Mouse (Mus musculus) layer of hippocampus, postnatal 36 days (tissue): ENCODE measurements around the gene Rere. TPM values are rescaled to one million over a fixed set of nuclear protein-coding genes. Genes with fewer than 3 reads are reported as not detected.

Experiments used
- DNase-seq, 2 experiments: peaks; one replicate each; pipeline ENCODE4 v3.0.0; 2022
- total RNA-seq, 2 experiments: library from RNA; stranded (reverse); gene quantifications; 2 replicates each; pipeline ENCODE4 v1.2.3; 2021

Gene Rere
- total RNA-seq, 2 experiments from 2014 or later, result 114 to 152 TPM

DNA sequence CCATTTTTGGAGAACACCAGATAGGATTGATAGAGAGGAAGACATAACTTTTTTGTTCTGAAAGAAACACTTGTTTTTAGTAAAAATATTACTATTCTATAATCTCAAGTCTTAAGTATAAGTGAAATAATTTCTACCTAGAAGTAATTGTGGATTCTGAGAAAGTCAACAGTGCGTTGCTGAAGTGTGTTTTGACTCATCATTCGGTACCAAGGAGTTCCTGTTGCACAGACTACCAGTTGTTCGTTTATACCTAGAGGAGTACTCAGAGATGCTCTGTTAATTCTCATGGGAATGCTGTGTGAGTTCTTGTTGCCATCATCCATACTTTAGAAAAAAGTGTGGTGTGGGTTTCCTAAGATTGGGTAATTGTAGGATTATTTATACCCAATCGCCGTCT, 154.1 kb downstream of the Rere start:
- no peak for DNase-seq

DNA sequence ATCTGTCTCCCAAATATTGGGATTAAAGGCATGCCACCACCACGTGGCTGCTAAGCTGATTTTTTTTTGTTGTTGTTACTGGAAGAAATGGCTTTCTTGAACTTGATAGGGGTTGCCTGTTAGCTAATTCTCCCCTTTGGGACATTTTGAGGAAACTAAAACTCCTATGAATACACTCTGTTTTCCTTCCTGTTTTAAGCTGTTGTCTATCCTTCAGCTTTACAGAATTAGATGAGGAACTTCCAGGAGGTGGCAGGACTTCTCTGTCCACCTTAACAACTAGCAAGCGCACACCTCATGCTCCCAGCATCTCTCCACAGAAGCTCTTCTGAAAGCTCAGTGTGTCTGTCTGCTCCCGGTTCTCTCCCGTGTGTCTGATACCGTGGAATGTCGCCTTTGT, 157.2 kb downstream of the Rere start:
- DNase-seq, result no peak

DNA sequence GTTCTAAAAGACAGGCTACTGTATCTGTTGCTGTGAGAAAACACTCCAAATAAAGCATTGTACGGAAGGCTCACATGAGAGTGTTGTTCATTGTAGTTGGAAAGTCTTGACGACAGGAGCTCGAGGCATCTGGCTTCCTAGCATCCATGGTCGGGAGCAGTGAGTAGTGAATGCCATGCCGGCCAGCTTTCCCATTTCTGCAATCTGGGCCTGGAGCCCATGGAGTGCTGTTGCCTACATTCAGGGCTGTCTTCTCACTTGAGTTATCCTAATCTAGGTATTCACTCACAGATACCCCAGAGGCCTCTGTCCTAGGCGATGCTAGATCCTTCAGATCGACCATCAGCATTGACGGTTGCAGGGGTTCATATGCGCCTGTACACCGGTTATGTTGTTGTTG, 160.5 kb downstream of the Rere start:
- peak; percentile 37 to 42 for DNase-seq

DNA sequence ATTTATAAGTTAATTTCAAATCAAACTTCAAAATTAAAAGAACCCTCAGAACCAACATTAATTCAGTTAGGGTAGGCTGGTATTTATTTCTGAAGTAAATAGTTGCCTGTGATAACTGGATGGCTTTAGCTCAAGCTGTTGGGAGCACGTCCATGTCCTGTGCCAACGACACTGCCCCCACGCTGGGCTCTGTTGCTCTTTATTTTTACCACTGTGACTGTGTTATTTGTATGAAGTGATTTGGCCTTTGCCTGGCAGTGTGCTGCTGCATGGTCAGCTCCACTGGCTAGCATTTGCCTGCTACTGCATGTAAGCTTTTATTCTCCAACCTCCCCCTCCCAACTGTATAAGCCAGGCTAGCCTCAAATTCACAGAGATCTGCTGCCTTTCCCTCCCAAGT, 162.6 kb downstream of the Rere start:
- no peak for DNase-seq

DNA sequence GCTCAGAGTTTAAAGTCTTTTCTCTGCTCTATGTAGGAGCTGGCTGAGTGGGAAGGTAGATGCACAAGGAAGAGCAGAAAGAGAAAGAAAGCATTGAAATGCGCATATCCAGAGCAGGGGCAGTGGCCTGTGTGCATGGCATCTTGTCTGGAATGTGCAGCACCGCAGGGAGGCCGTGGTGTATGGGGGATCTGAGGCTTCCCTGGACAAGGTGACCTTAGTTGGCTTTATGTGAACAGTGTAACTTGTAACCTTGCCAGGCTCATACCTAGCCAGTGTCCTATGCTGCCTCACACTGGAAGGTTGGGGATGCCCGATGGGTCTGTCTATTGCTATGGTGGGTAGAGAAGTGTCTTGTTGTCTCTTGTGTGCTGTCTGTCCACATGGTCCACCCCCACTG, 165.2 kb downstream of the Rere start:
- no peak for DNase-seq

DNA sequence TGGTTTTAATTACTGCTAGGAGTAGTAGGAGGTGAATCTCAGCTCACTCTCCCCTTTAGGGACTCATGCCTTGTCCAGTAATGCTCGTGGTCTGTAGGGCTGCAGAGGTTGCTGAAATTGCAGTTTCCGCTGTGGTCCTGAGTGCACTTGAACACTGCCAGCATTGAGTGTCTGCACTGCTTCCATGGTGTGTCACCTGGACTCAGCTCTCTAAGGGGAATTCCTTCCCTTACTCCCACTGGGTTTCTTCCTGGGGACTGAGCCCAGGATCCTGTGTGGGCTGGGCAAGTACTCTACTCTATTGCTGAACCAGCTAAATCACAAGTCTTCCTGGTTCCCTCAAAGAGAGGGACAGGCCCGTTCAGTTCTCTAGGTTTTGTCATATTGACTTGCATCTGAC, 166.1 kb downstream of the Rere start:
- DNase-seq, result no peak

DNA sequence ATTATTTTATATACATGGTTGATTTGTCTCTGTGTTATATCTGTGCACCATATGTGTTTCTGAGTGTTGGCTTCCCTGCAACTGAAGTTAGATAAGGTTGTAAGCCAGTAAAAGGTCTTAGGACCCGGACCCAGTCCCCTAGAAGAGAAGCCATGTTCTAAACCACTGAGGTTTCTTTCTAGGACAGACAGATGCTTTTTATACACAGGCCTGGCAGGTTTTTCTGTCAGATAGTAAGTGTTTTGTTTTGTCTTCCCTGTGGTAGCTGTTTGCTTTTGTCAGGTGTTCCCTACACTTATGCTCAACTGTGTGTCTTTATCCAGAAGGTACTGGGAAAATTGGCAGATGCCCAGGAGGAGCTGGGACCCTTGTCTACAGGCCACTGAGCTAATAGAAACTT, 167.0 kb downstream of the Rere start:
- DNase-seq, result no peak

DNA sequence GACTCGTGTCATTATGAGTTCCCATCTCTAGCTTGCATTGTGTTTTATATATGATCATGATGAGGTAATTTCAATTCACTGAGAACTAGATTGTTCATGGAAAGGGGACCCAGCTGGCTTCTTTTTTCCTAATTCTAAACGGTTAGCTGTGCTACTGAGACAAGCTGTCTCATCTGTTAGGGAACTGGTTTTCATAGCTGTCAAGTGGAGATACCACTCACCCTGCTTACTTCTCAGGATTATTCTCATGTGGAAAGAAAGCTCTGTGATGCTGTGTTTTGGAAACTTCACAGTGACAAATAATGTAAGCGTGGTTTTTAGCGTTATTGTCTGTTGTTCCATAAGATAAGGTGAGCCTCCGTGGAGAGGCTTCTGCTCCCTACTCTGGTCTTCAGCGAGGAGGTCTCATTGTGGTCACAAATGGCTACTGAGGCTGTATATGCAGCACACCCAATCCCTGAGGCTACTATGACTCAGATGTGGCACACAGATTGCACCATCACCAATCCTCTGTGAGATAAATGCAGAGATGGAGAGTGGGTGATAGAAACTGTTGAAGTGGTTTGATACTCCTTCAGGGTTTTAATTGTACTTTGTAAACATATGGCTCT, 168.7 kb downstream of the Rere start:
- no peak for DNase-seq

DNA sequence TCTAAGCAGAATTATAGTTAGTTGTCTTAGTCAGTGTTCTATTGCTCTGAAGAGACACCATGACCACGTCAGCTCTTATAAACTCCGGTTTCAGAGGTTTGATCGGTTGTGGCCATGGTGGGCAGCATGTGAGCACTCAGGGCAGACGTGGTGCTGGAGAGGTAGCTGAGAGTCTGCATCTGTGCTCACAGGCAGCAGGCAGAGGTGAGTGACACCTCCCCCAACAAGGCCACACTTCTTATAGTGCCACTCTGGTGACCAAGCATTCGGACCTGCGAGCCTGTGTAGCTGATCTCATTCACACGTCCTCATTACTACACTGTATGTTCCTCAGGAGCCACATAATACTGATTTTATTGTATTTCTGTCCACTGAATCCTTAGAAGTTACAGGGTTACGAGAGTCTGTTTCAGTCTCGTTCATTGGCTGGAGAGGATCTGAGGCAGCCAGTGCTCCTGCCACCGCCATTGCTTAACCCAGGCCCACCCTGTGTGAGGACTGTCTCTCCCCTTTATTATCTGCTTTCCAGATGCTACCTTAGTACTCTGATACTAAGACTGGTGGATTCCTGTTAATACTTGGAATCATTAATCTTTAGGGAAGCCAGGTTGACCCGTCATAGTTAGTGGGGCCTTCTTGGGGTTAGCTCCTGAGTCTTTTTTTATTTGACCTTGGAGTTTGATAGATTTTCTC, 170.9 kb downstream of the Rere start:
- no peak for DNase-seq

DNA sequence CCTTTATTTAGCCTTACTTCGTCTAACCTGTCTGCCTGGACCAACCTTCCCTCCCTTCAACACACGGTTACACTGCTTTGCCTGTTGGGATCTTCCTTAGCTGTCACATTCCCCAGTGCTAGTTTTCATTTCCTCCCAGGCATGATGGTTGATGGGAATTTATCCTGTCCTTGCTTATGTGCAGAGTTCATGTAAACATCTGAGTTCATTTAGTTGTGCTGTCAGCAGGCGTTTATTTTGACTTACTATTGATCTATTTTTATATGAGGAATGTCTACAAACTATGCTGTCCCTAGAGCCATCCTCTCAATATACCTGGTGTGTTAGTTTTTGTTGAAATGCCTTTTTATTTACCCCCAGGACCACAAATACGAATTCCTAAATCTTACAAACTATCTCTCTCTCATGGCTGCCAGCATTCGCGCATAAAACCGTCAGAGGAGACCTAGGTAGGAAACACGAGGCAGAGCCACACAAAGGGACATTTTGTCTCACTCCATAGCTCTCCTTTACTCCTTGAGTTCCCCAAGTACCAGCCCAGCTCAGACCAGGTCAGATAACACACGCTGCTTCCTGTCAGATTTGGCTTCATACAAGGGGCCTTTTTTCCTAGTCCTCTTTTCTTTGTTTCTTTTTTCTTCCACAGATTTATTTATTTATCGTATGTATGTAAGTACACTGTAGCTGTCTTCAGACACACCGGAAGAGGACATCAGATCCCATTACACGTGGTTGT, 173.3 kb downstream of the Rere start:
- DNase-seq, result no peak

DNA sequence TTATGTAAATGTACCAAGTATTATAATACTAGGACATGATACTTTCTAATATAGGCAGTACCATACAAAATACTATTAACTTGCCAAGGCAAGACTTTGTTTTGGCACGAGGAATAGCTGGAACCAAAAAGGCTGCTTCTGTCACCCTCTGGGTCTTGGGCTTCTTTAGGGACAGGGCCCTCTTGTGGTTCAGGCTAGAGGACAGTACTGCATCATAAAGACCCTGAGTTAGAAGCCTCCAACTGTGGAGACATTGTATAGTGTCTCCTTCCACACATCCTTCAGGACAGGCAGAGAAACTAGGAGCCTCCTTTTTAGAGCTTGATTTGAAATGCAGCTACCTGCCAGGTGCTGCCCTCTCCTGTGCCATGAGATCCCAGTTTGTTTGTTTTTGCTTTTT, 174.3 kb downstream of the Rere start:
- no peak for DNase-seq

DNA sequence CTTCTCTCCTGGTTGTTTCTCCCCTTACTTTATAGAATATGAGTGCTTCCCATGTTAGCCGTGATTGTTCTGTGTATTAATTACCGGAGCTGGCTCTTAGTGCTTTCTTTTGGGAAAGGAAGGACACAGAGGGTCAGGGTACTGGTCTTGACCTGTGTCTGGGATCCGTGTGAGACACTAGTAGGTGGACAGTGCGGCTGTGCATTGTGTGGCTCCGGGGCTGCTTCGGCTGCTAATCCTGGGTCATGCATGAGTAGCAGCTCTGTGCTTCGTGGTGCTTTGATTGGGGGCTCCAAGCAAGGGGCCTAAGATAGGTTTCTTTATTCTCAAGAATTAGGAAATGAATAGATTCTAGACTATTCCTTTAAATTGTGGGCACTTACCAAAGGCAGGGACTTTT, 175.0 kb downstream of the Rere start:
- DNase-seq, result no peak

DNA sequence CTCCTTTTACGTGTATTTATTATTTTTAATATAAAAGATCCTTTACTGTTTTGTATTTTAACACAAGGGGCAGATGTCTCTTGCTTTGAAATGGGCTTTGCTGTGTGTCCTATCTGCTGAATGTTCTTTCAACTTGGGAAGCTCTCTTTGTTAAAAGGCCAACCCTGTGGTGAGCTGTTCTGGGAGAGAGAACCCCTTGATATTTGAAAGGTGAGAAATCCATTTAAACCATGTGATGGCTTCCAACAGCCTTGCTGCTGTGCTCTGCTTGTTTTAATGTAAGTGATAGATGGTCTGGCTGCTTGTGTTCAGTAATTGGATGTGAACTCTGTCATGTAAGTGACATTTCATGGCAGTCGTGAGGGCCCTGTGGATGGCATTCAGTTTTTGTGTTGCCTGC, 175.4 kb downstream of the Rere start:
- no peak for DNase-seq

DNA sequence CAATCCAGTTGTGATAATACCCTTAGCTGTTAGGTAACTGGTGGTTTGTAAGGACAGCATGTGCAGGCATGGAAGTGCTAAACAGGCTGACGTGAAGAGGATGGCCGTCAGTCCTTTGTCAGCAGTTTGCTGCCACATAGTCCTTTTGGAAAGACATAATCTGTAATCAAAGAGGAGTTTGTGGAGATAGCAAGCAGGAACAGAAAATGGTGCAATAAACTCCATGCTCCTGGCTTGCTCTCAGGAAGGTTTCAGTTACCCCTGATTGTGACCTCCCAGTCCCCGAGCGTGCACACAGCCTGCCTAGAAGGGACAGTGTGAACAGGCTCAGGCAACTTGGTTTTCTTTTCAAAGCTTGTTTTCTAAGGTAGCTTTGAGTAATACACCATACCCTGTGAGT, 175.9 kb downstream of the Rere start:
- DNase-seq, result no peak

DNA sequence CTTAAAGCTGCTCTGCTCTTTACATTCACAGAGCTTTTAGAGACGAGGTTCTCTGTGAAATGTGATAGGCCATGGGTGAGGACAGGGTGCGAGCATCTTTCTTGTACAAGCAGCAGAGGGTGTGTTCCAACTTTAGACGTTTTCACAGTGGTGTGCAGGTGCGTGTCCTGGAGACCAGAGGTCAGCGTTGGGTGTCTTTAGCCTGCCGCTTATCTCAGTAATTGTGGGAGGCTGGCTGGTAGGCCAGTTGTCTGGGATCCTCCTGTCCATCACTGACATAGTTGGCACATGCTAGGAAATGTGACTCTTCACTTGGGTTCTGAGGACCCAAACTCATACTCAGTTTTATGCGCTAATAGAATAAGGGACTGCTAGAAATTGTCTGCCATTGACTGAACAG, 176.3 kb downstream of the Rere start:
- no peak for DNase-seq

DNA sequence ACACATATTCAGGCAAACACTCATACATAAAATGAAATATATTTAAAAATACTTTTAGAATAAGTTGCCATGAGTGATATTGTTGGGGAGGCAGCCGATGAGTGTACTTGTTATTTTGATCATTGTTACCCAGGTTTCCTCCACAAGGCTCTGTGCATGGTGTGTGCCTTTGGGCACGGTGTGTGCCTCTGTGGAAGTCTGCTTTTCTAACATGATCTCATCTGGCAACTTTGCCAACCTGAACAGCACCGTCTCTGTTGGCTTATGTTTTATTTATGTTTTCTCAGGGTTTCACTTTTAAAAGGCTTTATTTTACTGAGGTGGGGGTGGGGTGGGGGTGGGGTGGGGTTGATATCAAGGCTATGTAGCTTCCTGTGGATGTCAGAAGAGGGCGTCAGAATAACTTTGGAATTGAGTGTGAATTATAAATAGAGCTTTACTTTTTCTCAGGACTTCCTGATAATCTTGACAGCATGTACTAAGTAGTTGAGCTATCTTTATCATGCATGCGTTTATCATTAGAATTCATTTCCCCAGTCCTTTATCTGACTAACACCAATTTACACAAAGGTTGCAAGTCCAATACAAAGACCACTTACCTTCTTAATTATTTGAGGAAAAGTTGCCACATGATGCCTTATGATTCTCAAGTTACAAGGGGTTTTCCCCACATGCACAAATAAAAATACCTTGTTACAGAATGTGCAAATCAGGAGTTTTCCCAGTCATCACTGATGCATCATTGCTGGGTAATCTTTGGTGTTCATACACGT, 177.8 kb downstream of the Rere start:
- no peak for DNase-seq

DNA sequence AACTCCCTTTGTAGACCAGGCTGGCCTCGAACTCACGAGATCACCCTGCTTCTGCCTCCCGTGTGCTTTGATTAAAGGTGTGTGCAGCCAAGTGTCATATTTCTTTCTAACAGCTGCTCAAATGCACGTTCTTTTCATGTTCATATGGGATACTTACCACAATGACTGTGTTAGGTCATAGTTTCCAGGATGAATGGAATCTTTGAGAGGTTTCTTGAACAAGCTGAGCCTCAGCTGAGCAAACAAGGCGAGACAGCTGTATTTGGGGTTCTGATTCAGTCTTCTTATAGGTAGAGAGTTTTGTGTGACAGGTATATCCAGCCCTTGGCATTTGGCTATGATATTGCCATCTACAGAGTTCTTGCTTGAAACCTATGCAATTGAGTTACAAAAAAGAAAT, 179.0 kb downstream of the Rere start:
- no peak for DNase-seq

DNA sequence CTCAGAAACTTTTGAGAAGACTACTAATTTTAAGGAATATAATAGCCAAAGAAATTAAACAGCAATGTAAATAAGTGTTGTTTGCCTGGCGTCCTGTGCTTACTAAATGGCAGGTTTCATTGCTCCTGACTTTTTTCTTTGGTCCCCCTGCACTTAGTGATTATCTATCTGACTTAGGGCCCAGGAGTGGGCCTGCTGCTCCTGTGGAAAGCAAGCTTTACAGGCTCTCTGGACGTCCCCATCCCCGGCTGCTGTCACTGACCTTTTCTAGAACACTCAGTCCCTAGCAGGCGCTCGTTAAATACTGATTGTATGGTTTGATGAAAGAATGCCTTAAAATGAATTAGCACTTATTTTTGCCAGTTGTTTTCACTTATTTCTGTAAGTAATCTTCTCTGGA, 179.6 kb downstream of the Rere start:
- DNase-seq, result no peak

DNA sequence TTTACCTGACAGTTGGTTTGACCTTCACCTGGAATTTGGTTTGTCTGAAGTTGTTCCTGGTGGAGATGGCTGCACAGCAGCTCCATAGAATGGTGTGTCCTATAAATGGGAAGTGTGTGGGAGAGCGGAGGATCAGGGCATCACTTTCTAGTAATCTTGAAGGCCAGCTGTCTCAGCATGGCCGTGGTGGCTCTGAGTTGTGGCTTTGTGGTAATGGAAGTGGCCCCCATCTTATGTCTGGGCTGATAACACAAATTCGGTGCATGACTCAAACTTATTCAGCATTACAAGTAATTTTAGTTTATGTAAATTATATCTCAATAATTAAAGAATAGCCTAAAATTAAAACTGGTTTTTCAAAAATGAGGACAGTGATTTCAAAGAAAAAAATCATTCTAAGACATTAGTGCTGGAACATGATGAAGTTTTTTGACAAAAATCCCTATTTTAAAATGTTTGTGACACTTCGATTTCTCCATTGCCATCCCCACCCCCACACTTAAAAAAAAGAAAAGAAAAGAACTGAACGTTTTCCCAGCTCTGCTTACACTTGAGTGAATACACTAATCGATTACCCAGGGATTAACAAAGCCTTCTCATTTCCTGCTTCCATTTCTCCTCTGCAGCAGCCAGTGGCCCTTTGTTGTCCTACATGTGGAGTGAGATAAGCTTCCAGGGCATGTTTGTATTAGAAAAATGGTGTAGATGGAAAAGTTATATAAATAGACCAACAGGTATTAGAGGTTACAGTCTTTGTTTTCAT, 180.2 kb downstream of the Rere start:
- no peak for DNase-seq

DNA sequence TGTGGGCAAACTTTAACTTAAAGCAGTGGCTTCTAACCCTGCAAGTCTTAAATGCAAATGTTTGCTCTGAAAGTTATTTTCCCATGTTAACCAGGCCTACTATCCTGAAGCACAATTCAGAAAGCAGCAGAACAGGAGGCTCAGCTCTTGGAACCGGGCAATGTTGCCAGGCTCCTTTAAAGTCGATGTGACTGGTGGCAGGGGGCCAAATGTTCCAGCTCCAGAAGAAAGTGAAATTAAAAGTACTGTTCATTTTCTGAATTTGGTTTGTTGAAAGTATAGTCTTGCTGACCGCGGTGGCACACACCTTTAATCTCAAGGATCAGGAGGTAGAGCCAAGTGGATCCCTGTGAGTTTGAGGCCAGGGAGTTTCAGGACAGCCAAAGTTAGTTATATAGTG, 180.9 kb downstream of the Rere start:
- DNase-seq, result peak in 1 of 2 experiments; percentile 54

DNA sequence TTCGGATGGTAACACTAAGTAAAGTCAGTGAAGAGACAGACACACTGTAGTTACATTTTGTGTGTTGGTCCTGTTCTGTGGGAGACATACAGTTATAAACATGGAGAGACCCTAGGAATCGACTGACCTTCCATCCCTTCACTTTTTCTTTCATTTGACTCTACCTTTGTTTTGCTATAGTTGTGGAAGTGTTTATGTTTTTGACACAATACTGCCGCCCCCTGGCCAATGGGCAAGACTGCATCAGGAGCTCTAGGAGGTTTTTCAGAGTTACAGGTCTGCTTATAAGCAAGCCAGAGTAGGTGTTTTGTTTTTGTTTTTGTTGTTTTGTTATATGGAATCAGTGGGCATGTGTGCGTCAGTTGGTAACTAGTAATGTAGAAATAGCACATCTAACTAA, 184.3 kb downstream of the Rere start:
- peak; percentile 53 to 55 for DNase-seq

DNA sequence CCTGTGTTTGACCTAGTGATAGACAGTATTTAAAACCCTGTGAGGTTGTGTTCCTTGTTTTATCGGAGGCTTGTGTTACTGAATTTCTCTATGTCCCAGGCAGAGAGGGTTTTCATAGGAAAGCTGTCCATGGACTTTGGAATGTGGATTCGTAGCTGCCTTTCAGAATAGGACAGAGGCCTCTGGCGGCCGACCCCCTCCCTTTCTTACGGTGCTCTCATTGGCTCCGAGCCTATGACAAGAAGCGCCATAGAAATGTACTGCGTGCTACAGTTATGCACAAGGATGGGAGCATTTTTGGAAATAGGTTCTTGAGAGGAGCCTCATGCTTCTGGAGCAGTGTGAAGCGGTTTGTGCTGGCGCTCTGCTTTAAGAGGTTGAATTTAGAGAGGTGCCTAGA, 187.8 kb downstream of the Rere start:
- DNase-seq, result no peak
